Mouse (Mus musculus): Measurements from ENCODE around the gene Trappc12. TPM values are rescaled to one million over a fixed set of nuclear protein-coding genes. Genes with fewer than 3 reads are reported as not detected.

Gene Trappc12
- polyA plus RNA-seq, 1 experiment = 10.9 TPM

- TF ChIP-seq GATA1 (IDR thresholded peaks at IDR 0.05; ENCODE audit: low read length) = no peak
Measured at GRCm38 (mm10) chr12:28674038-28674720, 76.1 kb downstream of the Trappc12 start.

- no peak for TF ChIP-seq GATA1 (IDR thresholded peaks at IDR 0.05; ENCODE audit: low read length)
Measured at GRCm38 (mm10) chr12:28667287-28667686, 83.0 kb downstream of the Trappc12 start.

- TF ChIP-seq GATA1 (IDR thresholded peaks at IDR 0.05; ENCODE audit: low read length) = no peak
Measured at GRCm38 (mm10) chr12:28666734-28667133, 83.5 kb downstream of the Trappc12 start.

GRCm38 (mm10) chr12:28662628-28663027 is 87.6 kb downstream of the Trappc12 start:
- no peak for TF ChIP-seq GATA1 (IDR thresholded peaks at IDR 0.05; ENCODE audit: low read length)

GRCm38 (mm10) chr12:28649141-28650110 is 100.8 kb downstream of the Trappc12 start, which contains the start of gene Rnaseh1:
Gene Rnaseh1, plus strand, starts transcription at chr12:28649602.
- no peak for TF ChIP-seq GATA1 (IDR thresholded peaks at IDR 0.05; ENCODE audit: low read length)

Other genes with a start within 250 kb of the Trappc12 start
- gene Dcdc2c, start 198.1 kb downstream of the Trappc12 start, polyA plus RNA-seq (2012) = not detected in 2 replicates
- 0.11 and 0.12 TPM in 2 replicates for gene Allc, start 167.9 kb downstream of the Trappc12 start, polyA plus RNA-seq (2012)
- gene Colec11, start 127.1 kb downstream of the Trappc12 start, polyA plus RNA-seq (2012) = 2.4 TPM in 2 replicates
- 309 and 363 TPM in 2 replicates for gene Rps7, start 114.5 kb downstream of the Trappc12 start, polyA plus RNA-seq (2012)
- 23.3 and 23.9 TPM in 2 replicates for gene Rnaseh1, start 100.9 kb downstream of the Trappc12 start, polyA plus RNA-seq (2012)
- 26.4 and 36.7 TPM in 2 replicates for gene Adi1, start 75.2 kb downstream of the Trappc12 start, polyA plus RNA-seq (2012)
- gene Eipr1, start 1.3 kb upstream of the Trappc12 start, polyA plus RNA-seq (2012) = 30.0 and 31.4 TPM in 2 replicates